Mouse (Mus musculus) embryonic fibroblast, embryonic 13.5 days (primary cell): ENCODE measurements around the gene Vrk3. TPM values are rescaled to one million over a fixed set of nuclear protein-coding genes. Genes with fewer than 3 reads are reported as not detected.

Experiments
- H3K27ac ChIP-seq: 2 replicates; pipeline ENCODE4 v1.5.1; 2012; ENCODE audit warnings: low read length, control low read depth, inconsistent platforms; ENCODE audit not compliant: insufficient read depth
- H3K4me1 ChIP-seq: 2 replicates; pipeline ENCODE4 v1.6.1; 2011; ENCODE audit warnings: low read length; ENCODE audit not compliant: control insufficient read depth, insufficient read depth
- H3K4me3 ChIP-seq: 2 replicates; pipeline ENCODE4 v1.5.1; 2011; ENCODE audit warnings: mild to moderate bottlenecking, control low read depth, low read length; ENCODE audit not compliant: insufficient read depth
- CTCF ChIP-seq: IDR thresholded peaks from 2 replicates; pipeline ENCODE4 v1.5.1; 2011; ENCODE audit warnings: mild to moderate bottlenecking, control low read depth, low read length, moderate library complexity, borderline replicate concordance; ENCODE audit not compliant: insufficient read depth
- POLR2A ChIP-seq: IDR thresholded peaks from 2 replicates; pipeline ENCODE4 v1.6.1; 2011; ENCODE audit warnings: low read depth, mild to moderate bottlenecking, control low read depth, low read length, moderate library complexity
- polyA plus RNA-seq: library from polyadenylated mRNA; stranded (reverse); fragments of >200 nt; gene quantifications from 2 replicates; pipeline ENCODE4 v1.2.4, GENCODE M21; 2011; ENCODE audit warnings: low read depth; ENCODE audit not compliant: missing spikeins, insufficient read length

Vrk3 gene
- polyA plus RNA-seq, 1 experiment = 27.4 TPM

- Histone ChIP-seq H3K27ac (no peak overlapping the region), H3K4me3 (no peak overlapping the region), H3K4me1 (peaks cover 24% of the 10 kb centered on the region)
- TF ChIP-seq CTCF (peak; percentile 44; the same call in 1 of the 2 replicates), POLR2A (no peak)
These were observed 76.7 kb downstream of the Vrk3 start for GRCm38 (mm10) chr7:44824872-44825271.

DNA sequence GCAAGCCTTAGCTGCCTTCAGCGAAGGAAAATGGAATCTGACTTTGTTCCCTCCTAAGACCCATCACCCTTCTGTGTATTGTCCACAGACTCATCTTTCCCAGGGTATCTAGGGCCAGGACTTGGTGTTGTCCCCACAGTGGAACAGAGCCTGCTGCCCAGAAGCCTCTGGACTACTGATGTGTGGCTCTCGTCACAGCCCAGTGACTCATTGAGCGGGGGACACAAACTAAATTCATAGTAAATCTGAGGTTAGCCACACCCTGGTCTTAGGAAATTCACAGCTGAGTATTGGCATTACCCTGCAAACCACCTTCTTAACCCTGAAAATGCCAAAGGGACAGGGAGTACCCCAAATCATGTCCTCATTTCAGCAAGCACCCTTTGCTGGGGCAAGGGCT is 78.6 kb downstream of the Vrk3 start:
- Histone ChIP-seq H3K27ac (no peak overlapping the region; the same call in 1 of the 2 replicates), H3K4me1 (peaks cover 15% of the 10 kb centered on the region), H3K4me3 (no peak overlapping the region)
- TF ChIP-seq CTCF (no peak), POLR2A (no peak)

Other genes with a start within 250 kb of the Vrk3 start
- not detected in 2 replicates for gene Mybpc2, start 223.8 kb upstream of the Vrk3 start, polyA plus RNA-seq
- gene Spib, start 216.3 kb upstream of the Vrk3 start, polyA plus RNA-seq = not detected in 2 replicates
- gene Pold1, start 199.6 kb upstream of the Vrk3 start, polyA plus RNA-seq = 21.1 and 23.7 TPM in 2 replicates
- gene Nr1h2, start 194.5 kb upstream of the Vrk3 start, polyA plus RNA-seq = 55.1 and 58.4 TPM in 2 replicates
- gene Napsa, start 176.0 kb upstream of the Vrk3 start, polyA plus RNA-seq = not detected in 2 replicates
- gene Kcnc3, start 157.7 kb upstream of the Vrk3 start, polyA plus RNA-seq = 0.27 and 0.51 TPM in 2 replicates
- gene Myh14, start 77.6 kb upstream of the Vrk3 start, polyA plus RNA-seq = not detected in 2 replicates
- gene Izumo2, start 39.7 kb upstream of the Vrk3 start, polyA plus RNA-seq = not detected in 2 replicates
- 0.12 and 0.53 TPM in 2 replicates for gene Zfp473, start 2.6 kb downstream of the Vrk3 start, polyA plus RNA-seq
- gene Nup62, start 67.7 kb downstream of the Vrk3 start, polyA plus RNA-seq = 41.1 and 41.2 TPM in 2 replicates
- gene Il4i1, start 68.0 kb downstream of the Vrk3 start, polyA plus RNA-seq = 2.1 and 2.3 TPM in 2 replicates
- 342 and 471 TPM in 2 replicates for gene Atf5, start 68.2 kb downstream of the Vrk3 start, polyA plus RNA-seq
- gene Akt1s1, start 100.6 kb downstream of the Vrk3 start, polyA plus RNA-seq = 80.0 and 84.2 TPM in 2 replicates
- gene Tbc1d17, start 100.7 kb downstream of the Vrk3 start, polyA plus RNA-seq = 26.9 and 33.8 TPM in 2 replicates
- gene Pnkp, start 108.7 kb downstream of the Vrk3 start, polyA plus RNA-seq = 24.7 and 30.6 TPM in 2 replicates
- 144 and 160 TPM in 2 replicates for gene Ptov1, start 121.4 kb downstream of the Vrk3 start, polyA plus RNA-seq
- gene Med25, start 144.3 kb downstream of the Vrk3 start, polyA plus RNA-seq = 33.4 and 42.8 TPM in 2 replicates
- gene Fuz, start 147.7 kb downstream of the Vrk3 start, polyA plus RNA-seq = 11.1 and 11.5 TPM in 2 replicates
- gene Ap2a1, start 181.1 kb downstream of the Vrk3 start, polyA plus RNA-seq = 129 and 132 TPM in 2 replicates
- not detected in 2 replicates for gene Tsks, start 194.8 kb downstream of the Vrk3 start, polyA plus RNA-seq
- 68.9 and 82.5 TPM in 2 replicates for gene Cpt1c, start 226.4 kb downstream of the Vrk3 start, polyA plus RNA-seq
- gene Prmt1, start 238.2 kb downstream of the Vrk3 start, polyA plus RNA-seq = 403 and 439 TPM in 2 replicates
- gene Irf3, start 249.2 kb downstream of the Vrk3 start, polyA plus RNA-seq = 62.2 and 75.1 TPM in 2 replicates